17 mouse cellular contexts compared by ENCODE assay signal in the genomic region with DNA sequence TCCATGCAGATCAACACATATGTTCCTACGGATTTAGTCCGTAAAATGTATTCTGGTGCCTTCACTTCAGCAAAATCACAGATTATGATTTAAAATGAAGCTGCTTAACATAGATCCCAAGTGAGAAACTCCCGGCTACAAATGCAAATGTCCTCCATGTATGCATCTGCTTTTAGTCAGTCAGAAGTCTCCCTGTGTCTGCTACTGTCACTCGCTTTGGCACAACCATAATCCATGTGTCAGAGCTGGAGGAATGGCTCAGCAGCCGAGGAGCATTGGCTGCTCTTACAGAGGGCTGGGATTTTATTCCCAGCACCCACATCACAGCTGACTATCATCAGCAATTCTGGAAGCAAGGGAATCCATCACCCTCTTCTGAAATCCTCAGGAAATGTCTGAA. TPM values are rescaled to one million over a fixed set of nuclear protein-coding genes. Genes with fewer than 3 reads are reported as not detected.
"Had no signal": no experiment of that assay in that cellular context is flagged by ENCODE, and none has a peak within 500 bp of the region (broad histone marks: within the 10 kb centered on the region; RNA-seq: fewer than 3 reads in every experiment).

No protein-coding gene starts in this region.

- DNase-seq: liver, postnatal 0 days; lung, adult 2 months; lung, postnatal 14 days; lung, postnatal 36 days; midbrain, embryonic 14.5 days; retina, postnatal 1 day; right cerebral cortex, adult 18-20 months; right cerebral cortex, postnatal 14 days; right cerebral cortex, postnatal 4 days; spleen, adult 18-20 months; thymus, adult 2 months; thymus, postnatal 25 days; thymus, postnatal 4 days had no signal

- ATAC-seq: liver, postnatal 0 days; lung, postnatal 0 days; midbrain, embryonic 16.5 days had no signal

RNA-seq across cellular contexts. Expression of a gene that starts 58.1 kb away (rescaled TPM):
- total RNA-seq: megakaryocyte progenitor cell, adult 5-6 weeks; megakaryocyte-erythroid progenitor cell, adult 5-6 weeks had no signal
